Mouse (Mus musculus): ENCODE measurements around the gene Ptprk. TPM values are rescaled to one million over a fixed set of nuclear protein-coding genes. Genes with fewer than 3 reads are reported as not detected.
A peak's percentile ranks its signal among the peaks of the same experiment; 100 is the strongest.

The Ptprk gene
- total and polyA plus RNA-seq, 2 experiments from 2014 or later: 25.4 to 43.4 TPM

- whole genome bisulfite sequencing: 94% methylated on average over 2 of the region's 2 CpGs
- H3K9ac ChIP-seq (replicated peaks; ENCODE audit: low read length, poor library complexity, severe bottlenecking): no peak overlapping the region
- ATAC-seq (ENCODE audit: low FRiP score): no peak
Observed at GRCm38 (mm10) chr10:28278757-28279156, 204.1 kb downstream of the Ptprk start.

GRCm38 (mm10) chr10:28297531-28297930 lies 222.9 kb downstream of the Ptprk start:
- Histone ChIP-seq H3K4me3 (ENCODE audit: low read depth, low read length) (no peak overlapping the region), H3K36me3 (ENCODE audit: insufficient read depth, low read length) (no peaks in the 10 kb centered on the region), H3K9ac (replicated peaks; ENCODE audit: low read length, poor library complexity, severe bottlenecking) (no peak overlapping the region), H3K27ac (ENCODE audit: low read depth, low read length) (no peak overlapping the region), H3K4me2 (ENCODE audit: low read depth, low read length, poor library complexity, severe bottlenecking) (no peak overlapping the region), H3K9me3 (ENCODE audit: low read length) (no peaks in the 10 kb centered on the region), H3K27me3 (ENCODE audit: insufficient read depth, low read length) (no peaks in the 10 kb centered on the region), H3K4me1 (ENCODE audit: insufficient read depth, low read length) (no peaks in the 10 kb centered on the region)
- TF ChIP-seq CTCF (IDR thresholded peaks at IDR 0.05): no peak
- WGBS: 58% methylated on average over 1 of the region's 1 CpGs
- ATAC-seq (ENCODE audit: low FRiP score): no peak
- DNase-seq (ENCODE audit: low spot score): no peak

More at GRCm38 (mm10) chr10:28278757-28279156, 204.1 kb downstream of the Ptprk start:
- no peaks in the 10 kb centered on the region for H3K4me1 ChIP-seq (ENCODE audit: insufficient read depth, low read length)
- no peak overlapping the region for H3K4me3 ChIP-seq (ENCODE audit: low read depth, low read length)
- no peak for TF ChIP-seq CTCF (IDR thresholded peaks at IDR 0.05)
- no peaks in the 10 kb centered on the region for H3K9me3 ChIP-seq (ENCODE audit: low read length)
- H3K27ac ChIP-seq (ENCODE audit: low read depth, low read length): no peak overlapping the region
- H3K27me3 ChIP-seq (ENCODE audit: insufficient read depth, low read length): no peaks in the 10 kb centered on the region
- no peak for DNase-seq (ENCODE audit: low spot score)
- no peaks in the 10 kb centered on the region for H3K36me3 ChIP-seq (ENCODE audit: insufficient read depth, low read length)
- H3K4me2 ChIP-seq (ENCODE audit: low read depth, low read length, poor library complexity, severe bottlenecking): no peak overlapping the region

- no peak for TF ChIP-seq CTCF (IDR thresholded peaks at IDR 0.05)
- no peak overlapping the region for H3K4me2 ChIP-seq (ENCODE audit: low read depth, low read length, poor library complexity, severe bottlenecking)
- H3K36me3 ChIP-seq (ENCODE audit: insufficient read depth, low read length): no peaks in the 10 kb centered on the region
- no peaks in the 10 kb centered on the region for H3K9me3 ChIP-seq (ENCODE audit: low read length)
- H3K9ac ChIP-seq (replicated peaks; ENCODE audit: low read length, poor library complexity, severe bottlenecking): no peak overlapping the region
- H3K4me3 ChIP-seq (ENCODE audit: low read depth, low read length): no peak overlapping the region
- ATAC-seq (ENCODE audit: low FRiP score) (no peak), DNase-seq (ENCODE audit: low spot score) (no peak)
- H3K27ac ChIP-seq (ENCODE audit: low read depth, low read length): no peak overlapping the region
- H3K4me1 ChIP-seq (ENCODE audit: insufficient read depth, low read length): no peaks in the 10 kb centered on the region
- WGBS: 87% methylated on average over 4 of the region's 4 CpGs
- no peaks in the 10 kb centered on the region for H3K27me3 ChIP-seq (ENCODE audit: insufficient read depth, low read length)
Observed at GRCm38 (mm10) chr10:28299207-28299606, 224.6 kb downstream of the Ptprk start.

- ATAC-seq (ENCODE audit: low FRiP score) (no peak), DNase-seq (ENCODE audit: low spot score) (no peak)
Observed at GRCm38 (mm10) chr10:28303856-28304255, 229.2 kb downstream of the Ptprk start.

GRCm38 (mm10) chr10:28304292-28304875 lies 229.8 kb downstream of the Ptprk start:
- Histone ChIP-seq H3K36me3 (ENCODE audit: insufficient read depth, low read length) (no peaks in the 10 kb centered on the region), H3K9ac (replicated peaks; ENCODE audit: low read length, poor library complexity, severe bottlenecking) (no peak overlapping the region), H3K4me1 (ENCODE audit: insufficient read depth, low read length) (no peaks in the 10 kb centered on the region), H3K4me3 (ENCODE audit: low read depth, low read length) (no peak overlapping the region), H3K27me3 (ENCODE audit: insufficient read depth, low read length) (no peaks in the 10 kb centered on the region), H3K4me2 (ENCODE audit: low read depth, low read length, poor library complexity, severe bottlenecking) (no peak overlapping the region), H3K27ac (ENCODE audit: low read depth, low read length) (no peak overlapping the region), H3K9me3 (ENCODE audit: low read length) (no peaks in the 10 kb centered on the region)
- DNase-seq (ENCODE audit: low spot score) (no peak), ATAC-seq (ENCODE audit: low FRiP score) (no peak)
- no peak for TF ChIP-seq CTCF (IDR thresholded peaks at IDR 0.05)
- WGBS: 86% methylated on average over 4 of the region's 4 CpGs

More at GRCm38 (mm10) chr10:28303856-28304255, 229.2 kb downstream of the Ptprk start:
- Histone ChIP-seq H3K36me3 (ENCODE audit: insufficient read depth, low read length) (no peaks in the 10 kb centered on the region), H3K4me2 (ENCODE audit: low read depth, low read length, poor library complexity, severe bottlenecking) (no peak overlapping the region), H3K27ac (ENCODE audit: low read depth, low read length) (no peak overlapping the region), H3K9me3 (ENCODE audit: low read length) (no peaks in the 10 kb centered on the region), H3K4me1 (ENCODE audit: insufficient read depth, low read length) (no peaks in the 10 kb centered on the region), H3K9ac (replicated peaks; ENCODE audit: low read length, poor library complexity, severe bottlenecking) (no peak overlapping the region), H3K4me3 (ENCODE audit: low read depth, low read length) (no peak overlapping the region), H3K27me3 (ENCODE audit: insufficient read depth, low read length) (no peaks in the 10 kb centered on the region)
- TF ChIP-seq CTCF (IDR thresholded peaks at IDR 0.05): no peak

- H3K36me3 ChIP-seq (ENCODE audit: insufficient read depth, low read length): no peaks in the 10 kb centered on the region
- 0 out of 2 replicates have a peak, but pooled peaks have one; percentile 23 for ATAC-seq (ENCODE audit: low FRiP score)
- TF ChIP-seq CTCF (IDR thresholded peaks at IDR 0.05): no peak
- no peak overlapping the region for H3K4me3 ChIP-seq (ENCODE audit: low read depth, low read length)
- no peak overlapping the region for H3K4me2 ChIP-seq (ENCODE audit: low read depth, low read length, poor library complexity, severe bottlenecking)
- H3K9ac ChIP-seq (replicated peaks; ENCODE audit: low read length, poor library complexity, severe bottlenecking): no peak overlapping the region
- H3K4me1 ChIP-seq (ENCODE audit: insufficient read depth, low read length): no peaks in the 10 kb centered on the region
- H3K27me3 ChIP-seq (ENCODE audit: insufficient read depth, low read length): no peaks in the 10 kb centered on the region
- H3K27ac ChIP-seq (ENCODE audit: low read depth, low read length): no peak overlapping the region
- 37% methylated on average over 6 of the region's 6 CpGs for WGBS
- no peaks in the 10 kb centered on the region for H3K9me3 ChIP-seq (ENCODE audit: low read length)
- DNase-seq (ENCODE audit: low spot score): peak; percentile 17
Observed at GRCm38 (mm10) chr10:28306451-28307086, 231.9 kb downstream of the Ptprk start.
